Mouse (Mus musculus): Measurements from ENCODE around the gene Rbfox1. TPM values are rescaled to one million over a fixed set of nuclear protein-coding genes. Genes with fewer than 3 reads are reported as not detected.

Rbfox1 gene
- polyA plus RNA-seq, 1 experiment from 2014 or later: 3.3 TPM

- DNase-seq (ENCODE audit: low spot score) (no peak), ATAC-seq (replicated peaks; ENCODE audit: low FRiP score, low read depth) (no peak)
- no peaks in the 10 kb centered on the region for H3K27me3 ChIP-seq (ENCODE audit: insufficient read depth, low read length)
- H3K4me1 ChIP-seq (replicated peaks; ENCODE audit: insufficient read depth, low read length): no peaks in the 10 kb centered on the region
- H3K9ac ChIP-seq (ENCODE audit: low read depth, low read length): no peak overlapping the region
- WGBS: 75% methylated on average over 2 of the region's 2 CpGs
- H3K4me3 ChIP-seq (replicated peaks; ENCODE audit: low read depth, low read length): no peak overlapping the region
- no peak overlapping the region for H3K4me2 ChIP-seq (ENCODE audit: low read length)
- TF ChIP-seq CTCF (IDR thresholded peaks at IDR 0.05; ENCODE audit: low read depth): no peak
- no peaks in the 10 kb centered on the region for H3K36me3 ChIP-seq (ENCODE audit: insufficient read depth, low read length)
- H3K27ac ChIP-seq: no peak overlapping the region
- H3K9me3 ChIP-seq (replicated peaks; ENCODE audit: low read length): no peaks in the 10 kb centered on the region
These were observed 1211.9 kb downstream of the Rbfox1 start for GRCm38 (mm10) chr16:7097071-7097470.

- ATAC-seq (replicated peaks; ENCODE audit: low FRiP score, low read depth): no peak
These were observed 1213.0 kb downstream of the Rbfox1 start for GRCm38 (mm10) chr16:7097951-7098710.

GRCm38 (mm10) chr16:7099506-7100300, 1214.5 kb downstream of the Rbfox1 start:
- Histone ChIP-seq H3K4me3 (replicated peaks; ENCODE audit: low read depth, low read length) (no peak overlapping the region), H3K4me2 (ENCODE audit: low read length) (no peak overlapping the region), H3K27ac (no peak overlapping the region), H3K9me3 (replicated peaks; ENCODE audit: low read length) (no peaks in the 10 kb centered on the region), H3K27me3 (ENCODE audit: insufficient read depth, low read length) (no peaks in the 10 kb centered on the region), H3K9ac (ENCODE audit: low read depth, low read length) (no peak overlapping the region), H3K36me3 (ENCODE audit: insufficient read depth, low read length) (no peaks in the 10 kb centered on the region), H3K4me1 (replicated peaks; ENCODE audit: insufficient read depth, low read length) (no peaks in the 10 kb centered on the region)
- no peak for TF ChIP-seq CTCF (IDR thresholded peaks at IDR 0.05; ENCODE audit: low read depth)
- 49% methylated on average over 11 of the region's 11 CpGs for WGBS
- ATAC-seq (replicated peaks; ENCODE audit: low FRiP score, low read depth) (no peak), DNase-seq (ENCODE audit: low spot score) (no peak)

More at GRCm38 (mm10) chr16:7097951-7098710, 1213.0 kb downstream of the Rbfox1 start:
- TF ChIP-seq CTCF (IDR thresholded peaks at IDR 0.05; ENCODE audit: low read depth): no peak
- Histone ChIP-seq H3K9me3 (replicated peaks; ENCODE audit: low read length) (no peaks in the 10 kb centered on the region), H3K9ac (ENCODE audit: low read depth, low read length) (no peak overlapping the region), H3K4me3 (replicated peaks; ENCODE audit: low read depth, low read length) (no peak overlapping the region), H3K27ac (no peak overlapping the region), H3K4me1 (replicated peaks; ENCODE audit: insufficient read depth, low read length) (no peaks in the 10 kb centered on the region), H3K27me3 (ENCODE audit: insufficient read depth, low read length) (no peaks in the 10 kb centered on the region), H3K36me3 (ENCODE audit: insufficient read depth, low read length) (no peaks in the 10 kb centered on the region), H3K4me2 (ENCODE audit: low read length) (no peak overlapping the region)
- 89% methylated on average over 8 of the region's 8 CpGs for WGBS
- DNase-seq (ENCODE audit: low spot score): no peak

GRCm38 (mm10) chr16:7102486-7102885, 1217.3 kb downstream of the Rbfox1 start:
- Histone ChIP-seq H3K4me3 (replicated peaks; ENCODE audit: low read depth, low read length) (no peak overlapping the region), H3K4me2 (ENCODE audit: low read length) (no peak overlapping the region), H3K9me3 (replicated peaks; ENCODE audit: low read length) (no peaks in the 10 kb centered on the region), H3K4me1 (replicated peaks; ENCODE audit: insufficient read depth, low read length) (no peaks in the 10 kb centered on the region), H3K9ac (ENCODE audit: low read depth, low read length) (no peak overlapping the region), H3K36me3 (ENCODE audit: insufficient read depth, low read length) (no peaks in the 10 kb centered on the region), H3K27me3 (ENCODE audit: insufficient read depth, low read length) (no peaks in the 10 kb centered on the region), H3K27ac (no peak overlapping the region)
- no peak for TF ChIP-seq CTCF (IDR thresholded peaks at IDR 0.05; ENCODE audit: low read depth)
- 81% methylated on average over 1 of the region's 1 CpGs for WGBS
- no peak for DNase-seq (ENCODE audit: low spot score)
- no peak for ATAC-seq (replicated peaks; ENCODE audit: low FRiP score, low read depth)

DNA sequence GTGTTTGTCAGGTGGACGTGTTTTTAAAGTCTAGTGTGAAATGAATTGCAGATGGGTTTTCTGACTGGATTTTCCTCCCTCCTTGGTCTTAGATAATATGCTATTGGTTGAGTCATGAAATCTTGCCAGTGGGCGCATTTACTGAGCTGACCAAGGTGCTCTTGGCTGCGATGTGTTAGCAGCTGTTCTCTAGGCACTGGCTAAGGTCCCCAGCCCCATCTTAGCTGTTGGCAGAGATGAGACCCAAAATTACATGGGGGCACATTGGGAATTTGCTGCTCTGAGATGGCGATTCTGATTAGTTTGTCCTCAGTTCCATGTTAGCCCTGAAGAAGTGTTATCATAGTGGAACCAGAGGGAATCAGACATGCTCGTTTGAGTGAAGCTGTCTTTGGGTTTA, 1218.1 kb downstream of the Rbfox1 start:
- no peaks in the 10 kb centered on the region for H3K36me3 ChIP-seq (ENCODE audit: insufficient read depth, low read length)
- no peak overlapping the region for H3K27ac ChIP-seq
- H3K4me3 ChIP-seq (replicated peaks; ENCODE audit: low read depth, low read length): no peak overlapping the region
- ATAC-seq (replicated peaks; ENCODE audit: low FRiP score, low read depth) (no peak), DNase-seq (ENCODE audit: low spot score) (no peak)
- H3K9me3 ChIP-seq (replicated peaks; ENCODE audit: low read length): no peaks in the 10 kb centered on the region
- H3K4me1 ChIP-seq (replicated peaks; ENCODE audit: insufficient read depth, low read length): no peaks in the 10 kb centered on the region
- no peak overlapping the region for H3K9ac ChIP-seq (ENCODE audit: low read depth, low read length)
- no peak overlapping the region for H3K4me2 ChIP-seq (ENCODE audit: low read length)
- TF ChIP-seq CTCF (IDR thresholded peaks at IDR 0.05; ENCODE audit: low read depth): no peak
- 86% methylated on average over 5 of the region's 5 CpGs for WGBS
- H3K27me3 ChIP-seq (ENCODE audit: insufficient read depth, low read length): no peaks in the 10 kb centered on the region

GRCm38 (mm10) chr16:7106450-7107015, 1221.4 kb downstream of the Rbfox1 start:
- H3K27me3 ChIP-seq (ENCODE audit: insufficient read depth, low read length): no peaks in the 10 kb centered on the region
- H3K4me3 ChIP-seq (replicated peaks; ENCODE audit: low read depth, low read length): no peak overlapping the region
- no peak for TF ChIP-seq CTCF (IDR thresholded peaks at IDR 0.05; ENCODE audit: low read depth)
- H3K9ac ChIP-seq (ENCODE audit: low read depth, low read length): no peak overlapping the region
- DNase-seq (ENCODE audit: low spot score) (no peak), ATAC-seq (replicated peaks; ENCODE audit: low FRiP score, low read depth) (no peak)
- H3K36me3 ChIP-seq (ENCODE audit: insufficient read depth, low read length): no peaks in the 10 kb centered on the region
- 93% methylated on average over 5 of the region's 5 CpGs for WGBS
- no peak overlapping the region for H3K27ac ChIP-seq
- H3K9me3 ChIP-seq (replicated peaks; ENCODE audit: low read length): no peaks in the 10 kb centered on the region
- no peaks in the 10 kb centered on the region for H3K4me1 ChIP-seq (replicated peaks; ENCODE audit: insufficient read depth, low read length)
- H3K4me2 ChIP-seq (ENCODE audit: low read length): no peak overlapping the region

All from kidney, postnatal 0 days (tissue).